Mouse (Mus musculus): ENCODE data around the gene Gcnt4. TPM values are rescaled to one million over a fixed set of nuclear protein-coding genes. Genes with fewer than 3 reads are reported as not detected.
A peak's percentile ranks its signal among the peaks of the same experiment; 100 is the strongest.

Gene Gcnt4
- polyA plus RNA-seq, 1 experiment from 2014 or later: 0.26 TPM

- no peak for DNase-seq (ENCODE audit: low spot score)
Measured at GRCm38 (mm10) chr13:96990561-96991265, 66.2 kb downstream of the Gcnt4 start.

GRCm38 (mm10) chr13:96993291-96993989 lies 69.0 kb downstream of the Gcnt4 start:
- no peak for DNase-seq (ENCODE audit: low spot score)

- peak; percentile 58 for DNase-seq (ENCODE audit: low spot score)
Measured at GRCm38 (mm10) chr13:96995243-96995642, 70.8 kb downstream of the Gcnt4 start.

- no peak for DNase-seq (ENCODE audit: low spot score)
Measured at GRCm38 (mm10) chr13:96997080-96997479, 72.6 kb downstream of the Gcnt4 start.

Other genes starting within 250 kb of the Gcnt4 start
- gene Ankrd31, start 176.4 kb upstream of the Gcnt4 start, polyA plus RNA-seq (2015; fragmentation: Nextera tagmentation; extraction: Ambion mirVana): 0.03 TPM in 1 of 2 replicates, not detected in the other
- gene 1700029F12Rik, start 109.7 kb downstream of the Gcnt4 start, polyA plus RNA-seq (2015; fragmentation: Nextera tagmentation; extraction: Ambion mirVana): 0.40 and 0.44 TPM in 2 replicates
- 0.41 and 0.52 TPM in 2 replicates for gene Fam169a, start 142.6 kb downstream of the Gcnt4 start, polyA plus RNA-seq (2015; fragmentation: Nextera tagmentation; extraction: Ambion mirVana)
- 1.0 and 1.8 TPM in 2 replicates for gene Gm6169, start 174.5 kb downstream of the Gcnt4 start, polyA plus RNA-seq (2015; fragmentation: Nextera tagmentation; extraction: Ambion mirVana)
- 21.0 and 23.2 TPM in 2 replicates for gene Gfm2, start 213.2 kb downstream of the Gcnt4 start, polyA plus RNA-seq (2015; fragmentation: Nextera tagmentation; extraction: Ambion mirVana)
- 83.9 and 91.3 TPM in 2 replicates for gene Nsa2, start 213.2 kb downstream of the Gcnt4 start, polyA plus RNA-seq (2015; fragmentation: Nextera tagmentation; extraction: Ambion mirVana)